Mouse (Mus musculus): ENCODE results near the gene Tmem140.

DNA sequence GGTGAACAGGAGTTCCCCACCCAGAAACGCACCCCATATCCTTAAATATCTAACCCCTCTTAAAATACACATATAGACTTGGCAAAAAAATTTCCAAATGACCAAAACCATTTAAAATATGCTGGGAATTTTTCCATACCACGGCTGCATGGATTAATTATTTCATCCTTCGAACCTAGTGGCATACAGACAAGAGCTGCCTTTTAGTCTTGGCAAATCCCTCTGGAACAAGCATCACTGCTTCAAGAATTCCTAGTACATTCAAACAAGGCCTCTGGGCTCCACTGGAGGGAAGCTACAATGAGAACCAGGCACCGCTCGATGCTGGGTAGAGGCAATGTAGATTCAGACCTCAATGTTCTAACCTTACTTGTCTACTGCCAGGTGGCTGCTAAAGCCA, 7.8 kb downstream of the Tmem140 start:
- no peak for TF ChIP-seq CTCF (IDR thresholded peaks at IDR 0.05; ENCODE audit: low read depth)
- no peak for TF ChIP-seq EP300 (IDR thresholded peaks at IDR 0.05; ENCODE audit: low read depth)
